Mouse (Mus musculus): ENCODE data around the gene Trim43a.

DNA sequence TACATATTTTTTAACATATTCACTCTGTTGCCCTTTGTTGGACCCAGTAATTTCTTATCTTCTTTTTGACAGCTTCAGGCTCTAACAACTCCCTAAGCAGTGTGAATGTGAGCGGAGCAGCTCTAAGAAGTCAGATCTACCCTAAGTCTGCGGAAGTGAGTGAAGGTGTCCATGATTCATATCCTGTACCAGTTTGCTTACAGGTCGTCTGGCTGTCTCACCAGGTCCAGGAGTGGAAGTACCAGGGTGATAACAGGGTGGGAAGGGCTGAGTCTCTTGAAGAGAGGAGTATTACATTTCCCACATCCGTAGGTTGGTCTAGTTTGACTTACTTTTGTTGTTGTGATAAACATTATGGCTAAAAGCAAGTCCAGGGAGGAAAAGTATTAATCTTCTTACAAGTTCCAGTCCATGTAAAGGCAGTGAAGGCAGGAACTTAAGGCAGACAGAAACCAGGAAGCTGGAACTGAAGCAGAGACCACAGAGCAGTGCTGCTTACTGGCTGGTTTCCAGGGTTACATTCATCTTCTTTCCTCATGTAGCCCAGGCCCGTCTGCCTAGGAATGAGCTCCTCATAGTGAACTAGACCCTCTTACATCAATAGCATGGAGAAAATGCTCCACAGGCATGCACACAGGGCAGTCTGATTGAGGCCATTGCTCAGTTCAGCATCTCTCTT, 41.0 kb upstream of the Trim43a start:
- TF ChIP-seq CTCF (IDR thresholded peaks at IDR 0.05; ENCODE audit: low read depth, low read length) (no peak), GATA2 (IDR thresholded peaks at IDR 0.05; ENCODE audit: borderline replicate concordance, low read depth, low read length) (no peak), GATA1 (IDR thresholded peaks at IDR 0.05; ENCODE audit: borderline replicate concordance, low read length) (no peak), POLR2AphosphoS5 (IDR thresholded peaks at IDR 0.05; ENCODE audit: insufficient replicate concordance, low read depth, low read length) (no peak)

Measured in G1E (cell line).